Mouse (Mus musculus): Measurements from ENCODE around the gene Zfp800. TPM values are rescaled to one million over a fixed set of nuclear protein-coding genes. Genes with fewer than 3 reads are reported as not detected.

Zfp800 gene
- polyA plus RNA-seq, 1 experiment from 2014 or later = 23.3 TPM

DNA sequence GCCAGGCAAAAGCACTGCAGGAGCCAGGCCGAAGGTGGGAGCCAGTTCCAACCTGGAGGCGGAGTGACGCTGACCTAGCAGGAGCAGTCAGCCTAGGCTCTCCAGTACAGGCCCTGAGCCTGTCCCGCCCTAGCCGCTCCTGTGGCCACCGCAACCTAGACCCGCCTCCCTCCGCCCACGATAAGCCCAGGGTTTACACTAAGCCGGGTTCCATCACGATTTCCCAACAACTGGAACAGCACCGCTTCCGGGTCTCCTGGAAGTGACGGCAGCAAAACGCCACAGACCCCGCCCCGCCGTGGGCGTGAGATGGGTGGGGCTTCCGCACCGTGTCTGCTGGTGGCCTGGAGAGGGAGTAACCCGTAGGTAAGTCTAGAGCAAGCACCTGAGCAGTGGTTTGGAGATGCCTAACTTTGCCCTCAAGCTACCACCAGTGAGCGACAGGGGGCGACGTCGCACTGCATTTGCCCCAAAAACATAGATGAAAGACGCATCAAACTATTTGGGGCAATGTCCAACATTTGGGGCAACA, 23.7 kb upstream of the Zfp800 start:
- peak; percentile 86 for ATAC-seq (ENCODE audit: insufficient number of reproducible peaks, low FRiP score, low TSS enrichment, low read depth)
- peaks cover 49% of the 10 kb centered on the region for H3K36me3 ChIP-seq
- H3K27me3 ChIP-seq = no peaks in the 10 kb centered on the region
- H3K4me3 ChIP-seq (replicated peaks) = peak overlapping the region; percentile 86
- H3K4me2 ChIP-seq (replicated peaks) = peak overlapping the region; percentile 88
- H3K9ac ChIP-seq = peak overlapping the region; percentile 72
- H3K4me1 ChIP-seq = peaks cover 49% of the 10 kb centered on the region
- whole genome bisulfite sequencing = 0% methylated on average over 27 of the region's 27 CpGs
- H3K9me3 ChIP-seq (replicated peaks) = no peaks in the 10 kb centered on the region
- peak overlapping the region; percentile 72 for H3K27ac ChIP-seq (replicated peaks)

DNA sequence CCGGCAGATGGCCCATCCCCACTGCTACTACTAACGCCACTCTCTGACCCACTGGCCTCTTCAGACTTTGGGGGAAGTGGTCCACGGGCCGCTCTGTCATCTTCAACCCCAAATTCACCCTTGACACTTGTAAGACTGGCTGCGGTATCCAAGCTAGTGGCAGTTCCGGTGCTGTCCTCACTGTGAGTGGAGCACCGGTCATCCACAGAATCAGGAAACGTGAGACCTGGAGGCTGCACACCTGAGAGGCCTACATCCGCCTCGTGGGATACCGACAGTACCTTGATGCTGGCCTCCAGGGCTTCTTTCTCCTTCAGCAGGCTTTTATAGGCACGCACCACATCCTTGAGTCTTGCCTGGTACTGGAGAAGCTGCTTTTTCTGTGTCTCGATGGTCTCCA, 23.1 kb upstream of the Zfp800 start:
- H3K9ac ChIP-seq = peak overlapping the region; percentile 72
- 19% methylated on average over 13 of the region's 13 CpGs for WGBS
- H3K27me3 ChIP-seq = no peaks in the 10 kb centered on the region
- H3K4me3 ChIP-seq (replicated peaks) = peak overlapping the region; percentile 86
- H3K36me3 ChIP-seq = peaks cover 43% of the 10 kb centered on the region
- H3K27ac ChIP-seq (replicated peaks) = 0 out of 2 replicates have a peak overlapping the region, but pooled peaks have one; percentile 72
- peak overlapping the region; percentile 88 for H3K4me2 ChIP-seq (replicated peaks)
- H3K4me1 ChIP-seq = peaks cover 45% of the 10 kb centered on the region
- no peak for ATAC-seq (ENCODE audit: insufficient number of reproducible peaks, low FRiP score, low TSS enrichment, low read depth)
- no peaks in the 10 kb centered on the region for H3K9me3 ChIP-seq (replicated peaks)

DNA sequence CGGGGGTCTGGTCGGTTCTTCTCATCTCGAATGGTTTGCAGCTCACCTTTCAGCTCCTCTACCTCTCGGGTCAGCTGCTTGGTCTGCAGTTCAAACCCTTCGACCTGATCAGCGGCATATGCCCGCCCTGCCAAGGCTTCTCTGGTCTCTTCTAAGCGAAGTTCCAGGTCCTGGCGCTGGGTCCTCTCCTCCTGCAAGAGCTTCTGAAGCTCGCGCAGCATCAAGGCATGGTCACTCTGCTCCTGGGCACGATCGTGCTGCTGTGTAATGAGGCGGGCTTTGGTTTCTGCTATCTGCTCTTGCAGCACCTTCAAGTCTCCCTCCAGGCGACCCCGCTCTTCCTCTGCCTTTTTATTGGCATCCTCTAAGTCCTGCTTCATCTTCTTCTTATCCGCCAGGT, 22.6 kb upstream of the Zfp800 start:
- peaks cover 43% of the 10 kb centered on the region for H3K36me3 ChIP-seq
- peak overlapping the region; percentile 72; the same call in 1 of the 2 replicates for H3K9ac ChIP-seq
- 81% methylated on average over 17 of the region's 17 CpGs for WGBS
- no peak overlapping the region for H3K27ac ChIP-seq (replicated peaks)
- no peak for ATAC-seq (ENCODE audit: insufficient number of reproducible peaks, low FRiP score, low TSS enrichment, low read depth)
- H3K4me1 ChIP-seq = peaks cover 45% of the 10 kb centered on the region
- H3K9me3 ChIP-seq (replicated peaks) = no peaks in the 10 kb centered on the region
- no peaks in the 10 kb centered on the region for H3K27me3 ChIP-seq
- peak overlapping the region; percentile 86 for H3K4me3 ChIP-seq (replicated peaks)
- H3K4me2 ChIP-seq (replicated peaks) = peak overlapping the region; percentile 88

DNA sequence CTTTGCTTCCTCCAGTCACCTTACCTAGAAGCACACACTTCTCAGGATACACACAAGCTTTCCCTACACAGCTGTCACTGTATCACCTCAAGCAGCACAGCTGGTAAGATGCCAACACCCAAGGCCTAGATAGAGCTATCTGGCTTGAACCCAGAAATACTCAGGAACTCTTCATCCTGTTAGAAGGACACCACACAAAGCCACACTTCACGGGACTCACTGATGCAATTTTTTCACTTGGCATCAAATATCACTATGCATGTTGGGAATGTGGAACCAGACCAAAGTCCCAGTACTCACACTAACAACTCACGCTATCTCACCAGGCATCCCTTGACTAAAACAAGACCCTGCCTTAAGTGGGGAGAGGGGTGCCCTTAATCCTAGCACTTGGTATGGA, 21.9 kb upstream of the Zfp800 start:
- H3K27me3 ChIP-seq = no peaks in the 10 kb centered on the region
- no peak overlapping the region for H3K27ac ChIP-seq (replicated peaks)
- H3K4me1 ChIP-seq = peaks cover 40% of the 10 kb centered on the region
- no peaks in the 10 kb centered on the region for H3K9me3 ChIP-seq (replicated peaks)
- 65% methylated on average over 2 of the region's 2 CpGs for WGBS
- no peak overlapping the region; the same call in 1 of the 2 replicates for H3K4me2 ChIP-seq (replicated peaks)
- ATAC-seq (ENCODE audit: insufficient number of reproducible peaks, low FRiP score, low TSS enrichment, low read depth) = no peak
- H3K4me3 ChIP-seq (replicated peaks) = 0 out of 2 replicates have a peak overlapping the region, but pooled peaks have one; percentile 1
- no peak overlapping the region for H3K9ac ChIP-seq
- peaks cover 41% of the 10 kb centered on the region for H3K36me3 ChIP-seq

DNA sequence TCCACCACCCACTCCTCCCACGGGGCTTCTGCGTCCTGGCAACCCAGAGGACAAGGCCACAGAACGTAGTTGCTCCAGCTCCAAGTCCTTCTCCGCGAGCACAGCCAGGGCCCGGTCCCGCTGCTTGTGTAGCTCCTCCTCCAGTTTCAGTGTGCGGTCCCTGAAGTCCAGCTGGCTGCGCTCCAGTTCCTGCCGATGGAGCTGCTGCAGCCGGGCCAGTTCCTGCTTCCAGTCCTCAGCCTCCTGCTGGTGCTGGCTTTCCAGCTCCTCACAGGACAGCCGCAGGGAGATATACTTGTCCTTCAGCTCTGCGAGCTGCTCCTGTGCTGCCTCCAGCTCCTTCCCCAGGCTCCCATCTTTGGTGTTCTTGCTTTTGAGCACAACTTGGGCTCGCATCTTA, 20.6 kb upstream of the Zfp800 start:
- Histone ChIP-seq H3K9ac (no peak overlapping the region), H3K9me3 (replicated peaks) (no peaks in the 10 kb centered on the region), H3K27me3 (no peaks in the 10 kb centered on the region), H3K4me3 (replicated peaks) (no peak overlapping the region), H3K4me1 (peaks cover 34% of the 10 kb centered on the region), H3K4me2 (replicated peaks) (no peak overlapping the region), H3K27ac (replicated peaks) (no peak overlapping the region), H3K36me3 (peaks cover 41% of the 10 kb centered on the region)
- 85% methylated on average over 14 of the region's 14 CpGs for WGBS
- ATAC-seq (ENCODE audit: insufficient number of reproducible peaks, low FRiP score, low TSS enrichment, low read depth) = no peak

DNA sequence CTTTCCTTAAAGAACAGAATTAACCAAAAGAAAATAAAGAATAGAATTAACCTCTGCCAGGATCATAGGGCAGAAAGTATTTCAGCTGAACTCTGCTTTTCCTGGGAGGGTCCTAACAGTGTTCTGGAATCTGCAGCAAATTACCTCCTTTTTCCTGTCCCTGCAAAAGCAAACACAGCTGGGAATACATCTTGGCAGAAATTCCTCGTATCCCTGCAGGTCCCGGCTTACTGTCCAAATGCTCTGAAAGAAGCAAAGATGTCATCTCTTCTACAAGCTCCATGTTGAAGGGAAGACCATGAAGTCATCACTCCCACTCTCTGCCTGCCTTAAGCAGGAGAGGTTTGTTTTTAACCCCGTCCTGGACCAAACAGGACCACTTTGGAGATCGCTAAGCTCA, 19.2 kb upstream of the Zfp800 start:
- WGBS = 66% methylated on average over 4 of the region's 4 CpGs
- Histone ChIP-seq H3K27me3 (no peaks in the 10 kb centered on the region), H3K9me3 (replicated peaks) (no peaks in the 10 kb centered on the region), H3K27ac (replicated peaks) (no peak overlapping the region), H3K9ac (no peak overlapping the region), H3K4me1 (peaks cover 25% of the 10 kb centered on the region), H3K36me3 (peaks cover 41% of the 10 kb centered on the region), H3K4me2 (replicated peaks) (no peak overlapping the region), H3K4me3 (replicated peaks) (no peak overlapping the region)
- ATAC-seq (ENCODE audit: insufficient number of reproducible peaks, low FRiP score, low TSS enrichment, low read depth) = no peak

DNA sequence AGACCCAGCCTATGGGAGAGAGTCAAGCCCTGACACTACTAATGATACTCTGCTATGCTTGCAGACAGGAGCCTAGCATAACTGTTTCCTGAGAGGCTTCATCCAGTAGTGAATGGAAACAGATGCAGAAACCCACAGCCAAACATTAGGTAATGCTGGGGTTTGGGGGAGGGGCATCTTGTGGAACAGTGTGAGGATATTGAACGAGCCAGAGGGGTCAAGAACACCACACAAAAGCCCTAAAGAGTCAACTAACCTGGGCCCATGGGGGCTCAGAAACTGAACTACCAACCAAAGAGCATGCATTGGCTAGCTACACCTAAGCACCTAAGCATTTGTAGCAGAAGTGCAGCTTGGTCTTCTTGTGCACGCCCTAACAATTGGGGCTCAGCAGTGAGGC, 13.4 kb upstream of the Zfp800 start:
- no peak overlapping the region for H3K4me3 ChIP-seq (replicated peaks)
- H3K4me1 ChIP-seq = no peaks in the 10 kb centered on the region
- H3K4me2 ChIP-seq (replicated peaks) = no peak overlapping the region
- WGBS = 62% methylated on average over 2 of the region's 2 CpGs
- no peak overlapping the region for H3K27ac ChIP-seq (replicated peaks)
- no peak overlapping the region for H3K9ac ChIP-seq
- H3K9me3 ChIP-seq (replicated peaks) = no peaks in the 10 kb centered on the region
- H3K27me3 ChIP-seq = no peaks in the 10 kb centered on the region
- 0 out of 2 replicates have a peak, but pooled peaks have one; percentile 19 for ATAC-seq (ENCODE audit: insufficient number of reproducible peaks, low FRiP score, low TSS enrichment, low read depth)
- peaks cover 9% of the 10 kb centered on the region for H3K36me3 ChIP-seq

DNA sequence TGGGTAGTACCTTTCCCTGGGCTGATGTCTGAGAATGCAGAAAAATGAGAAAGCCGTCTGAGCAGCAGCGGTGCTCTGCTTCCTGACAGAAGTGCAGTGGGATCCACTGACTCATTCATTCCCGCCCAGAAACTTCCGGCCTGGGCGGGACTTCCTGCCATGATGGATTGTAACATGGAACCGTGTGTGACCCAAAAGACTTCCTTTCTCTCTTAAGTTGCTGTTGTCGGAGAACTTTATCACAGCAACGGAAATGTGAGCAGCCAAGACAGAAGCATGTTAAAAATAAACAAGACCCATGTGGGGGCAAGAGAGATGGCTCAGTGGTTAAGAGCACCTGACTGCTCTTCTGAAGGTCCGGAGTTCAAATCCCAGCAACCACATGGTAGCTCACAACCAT, 12.2 kb upstream of the Zfp800 start:
- H3K36me3 ChIP-seq = 0 out of 2 replicates have a peak, but pooled peaks cover under 1% of the 10 kb centered on the region
- no peak overlapping the region for H3K4me3 ChIP-seq (replicated peaks)
- H3K9ac ChIP-seq = no peak overlapping the region
- H3K27ac ChIP-seq (replicated peaks) = no peak overlapping the region
- WGBS = 80% methylated on average over 9 of the region's 9 CpGs
- no peak for ATAC-seq (ENCODE audit: insufficient number of reproducible peaks, low FRiP score, low TSS enrichment, low read depth)
- no peak overlapping the region for H3K4me2 ChIP-seq (replicated peaks)
- no peaks in the 10 kb centered on the region for H3K27me3 ChIP-seq
- no peaks in the 10 kb centered on the region for H3K9me3 ChIP-seq (replicated peaks)
- no peaks in the 10 kb centered on the region for H3K4me1 ChIP-seq

DNA sequence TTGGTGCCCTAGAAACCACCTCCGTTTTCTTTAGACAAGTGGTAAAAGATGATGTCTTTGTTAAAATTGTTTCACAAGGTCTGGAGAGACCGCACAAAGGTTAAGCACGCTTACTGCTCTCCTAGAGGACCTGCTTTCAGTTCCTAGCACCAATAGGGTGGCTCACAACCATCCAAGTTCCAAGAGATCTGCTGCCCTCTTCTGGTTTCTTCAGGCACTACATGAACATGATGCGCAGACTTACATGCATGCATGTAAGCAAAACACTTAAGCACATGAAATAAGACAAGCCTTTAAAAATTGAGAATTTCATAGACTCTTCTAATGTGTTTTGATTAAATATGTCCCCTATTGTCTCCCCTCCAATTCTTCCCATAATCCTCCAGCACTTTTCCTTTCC, 2.0 kb upstream of the Zfp800 start:
- peaks cover 3% of the 10 kb centered on the region; the same call in 1 of the 2 replicates for H3K9me3 ChIP-seq (replicated peaks)
- peaks cover 25% of the 10 kb centered on the region for H3K27me3 ChIP-seq
- H3K4me1 ChIP-seq = peaks cover 6% of the 10 kb centered on the region; the same call in 1 of the 2 replicates
- no peak overlapping the region for H3K27ac ChIP-seq (replicated peaks)
- H3K9ac ChIP-seq = no peak overlapping the region
- H3K4me3 ChIP-seq (replicated peaks) = no peak overlapping the region
- ATAC-seq (ENCODE audit: insufficient number of reproducible peaks, low FRiP score, low TSS enrichment, low read depth) = no peak
- 89% methylated on average over 4 of the region's 4 CpGs for WGBS
- H3K4me2 ChIP-seq (replicated peaks) = no peak overlapping the region
- no peaks in the 10 kb centered on the region for H3K36me3 ChIP-seq

DNA sequence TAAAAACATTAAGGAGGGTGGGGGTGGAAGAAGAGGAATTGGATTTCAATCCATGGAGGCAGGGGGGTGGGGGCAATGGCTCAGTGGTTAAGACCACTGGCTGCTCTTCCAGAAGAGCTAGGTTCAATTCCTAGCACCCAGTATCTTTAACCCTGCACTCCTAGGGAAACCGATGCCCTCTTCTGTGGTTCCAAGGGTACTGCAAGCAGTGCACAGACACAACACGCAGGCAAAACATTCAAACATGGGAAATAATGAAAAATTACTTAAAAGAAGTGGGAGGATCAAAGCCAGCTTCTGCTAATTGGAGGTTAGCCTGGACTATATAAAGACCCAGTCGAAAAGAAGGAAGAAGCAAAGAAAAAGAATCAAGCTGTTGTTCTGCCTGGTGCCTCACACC, 921 bp upstream of the Zfp800 start:
- H3K27me3 ChIP-seq = peaks cover 25% of the 10 kb centered on the region
- H3K9ac ChIP-seq = no peak overlapping the region
- 90% methylated on average over 3 of the region's 3 CpGs for WGBS
- no peak for ATAC-seq (ENCODE audit: insufficient number of reproducible peaks, low FRiP score, low TSS enrichment, low read depth)
- no peak overlapping the region for H3K27ac ChIP-seq (replicated peaks)
- peaks cover 3% of the 10 kb centered on the region; the same call in 1 of the 2 replicates for H3K9me3 ChIP-seq (replicated peaks)
- no peak overlapping the region for H3K4me2 ChIP-seq (replicated peaks)
- peaks cover 6% of the 10 kb centered on the region; the same call in 1 of the 2 replicates for H3K4me1 ChIP-seq
- no peak overlapping the region for H3K4me3 ChIP-seq (replicated peaks)
- no peaks in the 10 kb centered on the region for H3K36me3 ChIP-seq

DNA sequence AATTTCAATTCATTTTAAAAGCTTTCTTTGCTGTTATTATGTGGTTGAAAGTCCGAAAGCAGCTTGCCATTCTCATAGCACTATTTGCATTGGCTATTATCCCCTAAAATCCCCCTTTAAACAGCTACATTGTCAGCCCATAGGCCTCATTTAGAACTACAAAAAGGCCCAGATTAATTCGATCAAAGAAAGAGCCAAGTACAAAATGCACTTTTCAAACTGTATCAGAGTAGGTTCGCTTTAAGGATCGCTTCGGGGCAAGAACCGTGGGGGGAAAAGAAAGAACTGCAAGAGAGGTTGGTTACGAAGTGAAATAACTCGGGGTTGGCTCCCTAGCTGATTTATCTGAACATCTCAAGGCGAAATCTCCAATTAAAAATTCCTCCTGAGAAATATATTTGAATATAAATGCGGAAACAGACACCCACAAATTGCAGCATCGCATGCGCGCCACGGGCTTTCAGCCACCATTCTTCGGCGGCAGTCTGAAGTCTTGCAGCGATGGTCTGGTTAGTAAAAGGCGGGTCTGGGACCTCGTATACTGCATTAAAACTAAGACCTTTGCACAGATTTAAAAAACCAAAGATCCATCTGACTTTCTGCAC, 850 bp downstream of the Zfp800 start:
- Histone ChIP-seq H3K4me3 (replicated peaks) (peak overlapping the region; percentile 45), H3K36me3 (no peaks in the 10 kb centered on the region), H3K9me3 (replicated peaks) (peaks cover 3% of the 10 kb centered on the region; the same call in 1 of the 2 replicates), H3K27ac (replicated peaks) (no peak overlapping the region), H3K4me1 (peaks cover 6% of the 10 kb centered on the region; the same call in 1 of the 2 replicates), H3K27me3 (peaks cover 25% of the 10 kb centered on the region), H3K4me2 (replicated peaks) (peak overlapping the region; percentile 89), H3K9ac (no peak overlapping the region)
- no peak for ATAC-seq (ENCODE audit: insufficient number of reproducible peaks, low FRiP score, low TSS enrichment, low read depth)
- WGBS = 2% methylated on average over 19 of the region's 19 CpGs

All from embryonic facial prominence, embryonic 15.5 days (tissue).